Mouse (Mus musculus) ES-E14 (cell line): ENCODE measurements around the gene Fads3. TPM values are rescaled to one million over a fixed set of nuclear protein-coding genes. Genes with fewer than 3 reads are reported as not detected.

ENCODE experiments used
- DNase-seq: peaks from one replicate; pipeline ENCODE4 v3.0.0-alpha.2; 2013; ENCODE audit warnings: low read depth, low spot score
- H3K27ac ChIP-seq: 2 replicates; pipeline ENCODE4 v1.5.1; 2012; ENCODE audit warnings: low read depth, mild to moderate bottlenecking, low read length, moderate library complexity, mixed read lengths; ENCODE audit not compliant: poor library complexity, insufficient read depth, severe bottlenecking
- H3K36me3 ChIP-seq: 2 replicates; pipeline ENCODE4 v1.6.1; 2012; ENCODE audit warnings: mild to moderate bottlenecking, low read length, moderate library complexity, mixed read lengths; ENCODE audit not compliant: control insufficient read depth, poor library complexity, insufficient read depth, severe bottlenecking
- H3K4me1 ChIP-seq, 2 experiments: fragments of 150-350 bp in 1 of 2; sonication (generic) in 1 of 2; 2 replicates each; pipeline ENCODE4 v1.6.1; 2012; ENCODE audit warnings: low read length in 2 of 2, mild to moderate bottlenecking in 1 of 2, mixed read lengths in 1 of 2; ENCODE audit not compliant: control insufficient read depth in 2 of 2, insufficient read depth in 2 of 2, poor library complexity in 1 of 2
- H3K4me3 ChIP-seq, 2 experiments: fragments of 150-350 bp in 1 of 2; sonication (generic) in 1 of 2; 2 replicates each; pipeline ENCODE4 v1.5.1; 2012; ENCODE audit warnings: low read length in 2 of 2, low read depth in 1 of 2, mild to moderate bottlenecking in 1 of 2, mixed read lengths in 1 of 2; ENCODE audit not compliant: insufficient read depth in 1 of 2, poor library complexity in 1 of 2, severe bottlenecking in 1 of 2
- H3K9ac ChIP-seq: 2 replicates; pipeline ENCODE4 v1.6.1; 2012; ENCODE audit warnings: low read depth, mild to moderate bottlenecking, low read length, mixed read lengths; ENCODE audit not compliant: poor library complexity, insufficient read depth, severe bottlenecking
- H3K9me3 ChIP-seq: fragments of 150-350 bp; sonication (generic); 2 replicates; pipeline ENCODE4 v1.6.1; 2012; ENCODE audit warnings: low read depth, mild to moderate bottlenecking, low read length; ENCODE audit not compliant: control insufficient read depth, insufficient read depth
- CHD2 ChIP-seq: IDR thresholded peaks from 2 replicates; pipeline ENCODE4 v1.6.1; 2014; ENCODE audit warnings: mild to moderate bottlenecking, low read depth, low read length, inconsistent platforms
- HCFC1 ChIP-seq: IDR thresholded peaks from 2 replicates; pipeline ENCODE4 v1.6.1; 2012; ENCODE audit warnings: low read length, inconsistent platforms, borderline replicate concordance; ENCODE audit not compliant: insufficient read depth
- MAFK ChIP-seq: IDR thresholded peaks from 2 replicates; pipeline ENCODE4 v1.6.1; 2014; ENCODE audit warnings: mild to moderate bottlenecking, low read depth, low read length, inconsistent platforms; ENCODE audit not compliant: insufficient read depth
- ZC3H11A ChIP-seq: IDR thresholded peaks from 2 replicates; pipeline ENCODE4 v1.6.1; 2012; ENCODE audit warnings: low read depth, mild to moderate bottlenecking, inconsistent platforms, low read length, borderline replicate concordance
- ZNF384 ChIP-seq: IDR thresholded peaks from 2 replicates; pipeline ENCODE4 v1.6.1; 2012; ENCODE audit warnings: low read depth, low read length, inconsistent platforms
- in situ Hi-C, 2 experiments: fragments of 600-800 bp; cut with MboI; formaldehyde crosslinking; loops; one replicate each; pipeline ENCODE4 v1.15.1; 2025; ENCODE audit warnings: low sequenced_read_pairs in 2 of 2, inconsistent platforms in 1 of 2; ENCODE audit not compliant: unreplicated experiment in 2 of 2
- total RNA-seq: library from RNA; depleted of rRNA; stranded (reverse); fragments of 300-350 nt; gene quantifications from 2 replicates; pipeline ENCODE4 v1.2.3, GENCODE M21; 2012

Gene Fads3
- total RNA-seq, 1 experiment, result 7.2 TPM

- TF ChIP-seq ZNF384, result no peak
- no peak for TF ChIP-seq HCFC1
- TF ChIP-seq CHD2, result no peak
- TF ChIP-seq ZC3H11A, result no peak
- TF ChIP-seq MAFK, result no peak
- H3K36me3 ChIP-seq, result peaks cover 57% of the 10 kb centered on the region
- no peaks in the 10 kb centered on the region for H3K4me1 ChIP-seq
- H3K9ac ChIP-seq, result no peak overlapping the region
- no peak overlapping the region for H3K4me3 ChIP-seq
- DNase-seq, result no peak
- no peaks in the 10 kb centered on the region for H3K9me3 ChIP-seq
- H3K27ac ChIP-seq, result no peak overlapping the region
- in situ Hi-C loops, result no loop called here
Measured at GRCm38 (mm10) chr19:10066189-10066500, 24.8 kb downstream of the Fads3 start.

GRCm38 (mm10) chr19:10066502-10066901, 25.1 kb downstream of the Fads3 start:
- TF ChIP-seq CHD2, result no peak
- TF ChIP-seq MAFK, result no peak
- no peak for TF ChIP-seq ZC3H11A
- TF ChIP-seq HCFC1, result no peak
- TF ChIP-seq ZNF384, result no peak
- Histone ChIP-seq H3K9me3 (no peaks in the 10 kb centered on the region), H3K4me1 (no peaks in the 10 kb centered on the region; a peak in 1 of 4 replicates), H3K36me3 (peaks cover 55% of the 10 kb centered on the region), H3K4me3 (no peak overlapping the region), H3K27ac (no peak overlapping the region), H3K9ac (no peak overlapping the region)
- in situ Hi-C loops, result no loop called here
- DNase-seq, result no peak

GRCm38 (mm10) chr19:10067701-10068100, 26.3 kb downstream of the Fads3 start:
- in situ Hi-C loops, result no loop called here
- H3K9ac ChIP-seq, result no peak overlapping the region
- no peak overlapping the region for H3K27ac ChIP-seq
- H3K9me3 ChIP-seq, result no peaks in the 10 kb centered on the region
- DNase-seq, result no peak
- peaks cover 48% of the 10 kb centered on the region for H3K36me3 ChIP-seq
- no peak for TF ChIP-seq HCFC1
- no peak for TF ChIP-seq ZNF384
- H3K4me1 ChIP-seq, result peaks cover 0 to 6% of the 10 kb centered on the region in 2 experiments; a peak in 2 of 4 replicates
- no peak overlapping the region for H3K4me3 ChIP-seq

- DNase-seq, result no peak
- in situ Hi-C loops, result no loop called here
- H3K4me1 ChIP-seq, result peaks cover 0 to 6% of the 10 kb centered on the region in 2 experiments; a peak in 2 of 4 replicates
- no peak overlapping the region for H3K4me3 ChIP-seq
- no peak overlapping the region for H3K9ac ChIP-seq
- no peak overlapping the region for H3K27ac ChIP-seq
- peaks cover 48% of the 10 kb centered on the region for H3K36me3 ChIP-seq
- H3K9me3 ChIP-seq, result no peaks in the 10 kb centered on the region
- no peak for TF ChIP-seq HCFC1
- no peak for TF ChIP-seq CHD2
- no peak for TF ChIP-seq ZNF384
- no peak for TF ChIP-seq MAFK
- TF ChIP-seq ZC3H11A, result no peak
Measured at GRCm38 (mm10) chr19:10070186-10070980, 29.0 kb downstream of the Fads3 start.

DNA sequence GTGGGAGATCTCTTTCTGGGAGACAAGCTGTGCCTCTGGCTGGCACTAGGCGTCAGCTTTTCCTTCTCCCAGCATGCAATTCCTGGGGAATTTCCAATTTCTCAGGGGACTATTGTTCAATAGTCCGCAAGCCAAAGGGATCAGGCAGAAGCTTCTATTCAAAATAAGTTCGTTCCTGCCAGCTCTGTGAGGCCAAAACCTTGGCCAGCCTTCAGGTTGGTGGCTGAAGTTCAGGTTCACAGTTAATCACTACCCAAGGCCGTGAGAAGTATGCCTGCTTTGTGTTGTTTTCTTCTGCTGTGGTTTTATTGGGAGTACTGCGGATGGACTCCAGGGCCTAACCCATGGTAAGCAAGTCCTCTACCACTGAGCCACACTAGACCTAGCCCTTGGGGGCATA, 29.8 kb downstream of the Fads3 start:
- TF ChIP-seq MAFK (no peak), ZC3H11A (no peak), CHD2 (no peak), ZNF384 (no peak), HCFC1 (no peak)
- Histone ChIP-seq H3K4me3 (no peak overlapping the region), H3K9me3 (no peaks in the 10 kb centered on the region), H3K27ac (no peak overlapping the region), H3K9ac (no peak overlapping the region), H3K4me1 (peaks cover 0 to 6% of the 10 kb centered on the region in 2 experiments; a peak in 2 of 4 replicates), H3K36me3 (peaks cover 48% of the 10 kb centered on the region)
- no peak for DNase-seq
- in situ Hi-C loops, result no loop called here
